Mouse (Mus musculus) limb, embryonic 11.5 days (tissue): ENCODE data around the gene Ms4a12. TPM values are rescaled to one million over a fixed set of nuclear protein-coding genes. Genes with fewer than 3 reads are reported as not detected.
A peak's percentile ranks its signal among the peaks of the same experiment; 100 is the strongest.

Experiments used
- ATAC-seq: fragments of 200-750 bp; cut with Nextera tagmentation; 2 replicates; pipeline ENCODE4 v1.8.0; 2017; ENCODE audit warnings: low read depth; ENCODE audit not compliant: insufficient number of reproducible peaks, low FRiP score, low TSS enrichment
- DNase-seq: peaks from one replicate; pipeline ENCODE4 v3.0.0-alpha.2; 2015; ENCODE audit warnings: low spot score
- H3K27ac ChIP-seq: fragments of 300-500 bp; sonication (generic); replicated peaks from 2 replicates; pipeline ENCODE4 v1.5.1; 2014; ENCODE audit warnings: low read depth, mild to moderate bottlenecking, low read length
- H3K27me3 ChIP-seq: fragments of 300-500 bp; sonication (generic); 2 replicates; pipeline ENCODE4 v1.6.1; 2014; ENCODE audit warnings: mild to moderate bottlenecking, low read length, mixed read lengths; ENCODE audit not compliant: control insufficient read depth, insufficient read depth
- H3K36me3 ChIP-seq: fragments of 300-500 bp; sonication (generic); 2 replicates; pipeline ENCODE4 v1.6.1; 2014; ENCODE audit warnings: mild to moderate bottlenecking, low read length, moderate library complexity, mixed read lengths; ENCODE audit not compliant: control insufficient read depth, insufficient read depth
- H3K4me1 ChIP-seq: fragments of 300-500 bp; sonication (generic); 2 replicates; pipeline ENCODE4 v1.6.1; 2014; ENCODE audit warnings: low read length, mixed read lengths; ENCODE audit not compliant: control insufficient read depth, insufficient read depth
- H3K4me2 ChIP-seq: fragments of 300-500 bp; sonication (generic); 2 replicates; pipeline ENCODE4 v1.6.1; 2014; ENCODE audit warnings: low read depth, mild to moderate bottlenecking, moderate library complexity; ENCODE audit not compliant: severe bottlenecking
- H3K4me3 ChIP-seq: fragments of 300-500 bp; sonication (generic); 2 replicates; pipeline ENCODE4 v1.5.1; 2014; ENCODE audit warnings: low read depth, low read length
- H3K9ac ChIP-seq: fragments of 300-500 bp; sonication (generic); 2 replicates; pipeline ENCODE4 v1.6.1; 2014; ENCODE audit warnings: mild to moderate bottlenecking, low read length
- H3K9me3 ChIP-seq: fragments of 300-500 bp; sonication (generic); 2 replicates; pipeline ENCODE4 v1.6.1; 2016; ENCODE audit warnings: low read length; ENCODE audit not compliant: control insufficient read depth
- WGBS: fragments of 180-500 bp; shearing (Covaris S2); extraction: QIAGEN DNeasy Blood & Tissue Kit; methylation state at CpG from one replicate; pipeline ENCODE4 v1.1.7; 2014; 5-methylcytosine and 5-hydroxymethylcytosine counted together
- polyA plus RNA-seq: library from polyadenylated mRNA; unstranded; fragments of >200 nt; fragmentation: Nextera tagmentation; extraction: Ambion mirVana; gene quantifications from 2 replicates; pipeline ENCODE4 v1.2.1, GENCODE M21; 2014

Ms4a12 gene
- polyA plus RNA-seq, 1 experiment from 2014 or later, result not detected

- H3K27me3 ChIP-seq, result no peaks in the 10 kb centered on the region
- no peak overlapping the region for H3K4me2 ChIP-seq
- H3K4me1 ChIP-seq, result no peaks in the 10 kb centered on the region
- no peak for DNase-seq
- no peak overlapping the region for H3K4me3 ChIP-seq
- H3K36me3 ChIP-seq, result no peaks in the 10 kb centered on the region
- no peak overlapping the region for H3K9ac ChIP-seq
- H3K27ac ChIP-seq, result no peak overlapping the region
- ATAC-seq, result no peak
- no peaks in the 10 kb centered on the region for H3K9me3 ChIP-seq
- WGBS, result 88% methylated on average over 2 of the region's 2 CpGs
These were observed 29.3 kb upstream of the Ms4a12 start for GRCm38 (mm10) chr19:11261522-11261921.

- Histone ChIP-seq H3K4me3 (no peak overlapping the region), H3K27me3 (no peaks in the 10 kb centered on the region), H3K9ac (no peak overlapping the region), H3K36me3 (no peaks in the 10 kb centered on the region), H3K9me3 (no peaks in the 10 kb centered on the region), H3K4me2 (no peak overlapping the region), H3K27ac (no peak overlapping the region), H3K4me1 (no peaks in the 10 kb centered on the region)
- DNase-seq (no peak), ATAC-seq (no peak)
These were observed 12.0 kb upstream of the Ms4a12 start for GRCm38 (mm10) chr19:11244230-11244629.

- ATAC-seq, result no peak
These were observed 10.3 kb upstream of the Ms4a12 start for GRCm38 (mm10) chr19:11242560-11242959.

GRCm38 (mm10) chr19:11235820-11236219, 3.6 kb upstream of the Ms4a12 start:
- H3K4me3 ChIP-seq, result no peak overlapping the region
- H3K36me3 ChIP-seq, result no peaks in the 10 kb centered on the region
- H3K4me2 ChIP-seq, result no peak overlapping the region
- H3K9ac ChIP-seq, result no peak overlapping the region
- H3K4me1 ChIP-seq, result no peaks in the 10 kb centered on the region
- ATAC-seq (no peak), DNase-seq (no peak)
- H3K27me3 ChIP-seq, result no peaks in the 10 kb centered on the region
- H3K27ac ChIP-seq, result no peak overlapping the region
- H3K9me3 ChIP-seq, result no peaks in the 10 kb centered on the region

More at GRCm38 (mm10) chr19:11242560-11242959, 10.3 kb upstream of the Ms4a12 start:
- no peak for DNase-seq
- Histone ChIP-seq H3K9ac (no peak overlapping the region), H3K36me3 (no peaks in the 10 kb centered on the region), H3K4me1 (no peaks in the 10 kb centered on the region), H3K27ac (no peak overlapping the region), H3K4me2 (no peak overlapping the region), H3K9me3 (no peaks in the 10 kb centered on the region), H3K27me3 (no peaks in the 10 kb centered on the region), H3K4me3 (no peak overlapping the region)
- 61% methylated on average over 5 of the region's 5 CpGs for WGBS

GRCm38 (mm10) chr19:11234921-11235735, 2.9 kb upstream of the Ms4a12 start:
- no peak overlapping the region for H3K27ac ChIP-seq
- H3K4me3 ChIP-seq, result no peak overlapping the region
- H3K4me1 ChIP-seq, result no peaks in the 10 kb centered on the region
- DNase-seq (no peak), ATAC-seq (peak; percentile 57; the same call in 1 of the 2 replicates)
- H3K4me2 ChIP-seq, result no peak overlapping the region
- 47% methylated on average over 5 of the region's 5 CpGs for WGBS
- no peak overlapping the region for H3K9ac ChIP-seq
- no peaks in the 10 kb centered on the region for H3K9me3 ChIP-seq
- no peaks in the 10 kb centered on the region for H3K36me3 ChIP-seq
- no peaks in the 10 kb centered on the region for H3K27me3 ChIP-seq

GRCm38 (mm10) chr19:11234244-11234643, 2.0 kb upstream of the Ms4a12 start:
- DNase-seq, result no peak
- no peak for ATAC-seq
- Histone ChIP-seq H3K4me3 (no peak overlapping the region), H3K9ac (no peak overlapping the region), H3K4me1 (no peaks in the 10 kb centered on the region), H3K4me2 (no peak overlapping the region), H3K27ac (no peak overlapping the region), H3K27me3 (no peaks in the 10 kb centered on the region), H3K9me3 (no peaks in the 10 kb centered on the region), H3K36me3 (no peaks in the 10 kb centered on the region)
- 75% methylated on average over 5 of the region's 5 CpGs for WGBS

GRCm38 (mm10) chr19:11196546-11196945, 35.7 kb downstream of the Ms4a12 start, which contains the start of gene Ms4a13:
Gene Ms4a13, minus strand, starts transcription at chr19:11196737.
- Histone ChIP-seq H3K4me3 (no peak within 1 kb of the TSS), H3K9me3 (no peaks in the 10 kb centered on the region), H3K9ac (no peak within 1 kb of the TSS), H3K27me3 (no peaks in the 10 kb centered on the region), H3K4me1 (no peaks in the 10 kb centered on the region), H3K27ac (no peak within 1 kb of the TSS), H3K4me2 (no peak within 1 kb of the TSS), H3K36me3 (no peaks in the 10 kb centered on the region)
- ATAC-seq, result no peak
- WGBS, result 65% methylated on average over 12 of the region's 12 CpGs
- DNase-seq, result no peak

- H3K27me3 ChIP-seq, result no peaks in the 10 kb centered on the region
- no peaks in the 10 kb centered on the region for H3K4me1 ChIP-seq
- no peak overlapping the region for H3K4me3 ChIP-seq
- H3K4me2 ChIP-seq, result no peak overlapping the region
- no peak overlapping the region for H3K27ac ChIP-seq
- DNase-seq (no peak), ATAC-seq (no peak)
- WGBS, result 67% methylated on average over 1 of the region's 1 CpGs
- no peaks in the 10 kb centered on the region for H3K36me3 ChIP-seq
- no peaks in the 10 kb centered on the region for H3K9me3 ChIP-seq
- H3K9ac ChIP-seq, result no peak overlapping the region
These were observed 39.7 kb downstream of the Ms4a12 start for GRCm38 (mm10) chr19:11192552-11192951.

- 17% methylated on average over 5 of the region's 5 CpGs for WGBS
These were observed 48.1 kb downstream of the Ms4a12 start for GRCm38 (mm10) chr19:11184121-11184520.

More at GRCm38 (mm10) chr19:11184121-11184520, 48.1 kb downstream of the Ms4a12 start:
- Histone ChIP-seq H3K36me3 (no peaks in the 10 kb centered on the region), H3K27me3 (no peaks in the 10 kb centered on the region), H3K9me3 (no peaks in the 10 kb centered on the region), H3K9ac (no peak overlapping the region), H3K4me2 (no peak overlapping the region), H3K4me1 (no peaks in the 10 kb centered on the region), H3K4me3 (no peak overlapping the region), H3K27ac (no peak overlapping the region)
- ATAC-seq, result no peak
- peak; percentile 23 for DNase-seq
